Comparison of ENCODE assay signal across 8 mouse cellular contexts in the genomic region with DNA sequence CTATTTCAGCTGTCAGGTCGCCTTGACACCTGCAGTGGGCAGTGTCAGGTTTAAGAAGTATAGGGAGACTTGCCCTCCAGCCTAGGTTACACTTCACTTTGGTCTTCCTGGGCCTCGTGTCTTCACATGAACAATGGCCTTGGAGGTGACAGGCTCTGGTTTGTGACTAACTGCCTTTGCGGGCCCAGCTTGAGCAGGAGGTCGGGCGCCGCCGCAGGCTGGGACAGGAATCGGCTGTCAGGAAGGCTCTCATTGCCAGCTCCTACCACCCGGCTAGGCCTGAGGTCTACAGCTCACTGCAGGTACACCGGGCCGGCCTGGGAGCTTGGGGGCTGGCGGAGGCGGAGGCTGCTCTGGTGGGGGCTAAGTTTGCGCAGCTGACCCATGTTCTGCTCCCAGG. TPM values are rescaled to one million over a fixed set of nuclear protein-coding genes. Genes with fewer than 3 reads are reported as not detected.
DNase-seq lines count a peak whose midpoint lies in the region; ATAC-seq lines count a peak whose summit lies in the region.

No protein-coding gene starts in this region.

- no peaks in the 10 kb centered on the region for H3K27me3 ChIP-seq in heart, embryonic 15.5 days

- H3K4me1 ChIP-seq in heart, embryonic 15.5 days (replicated peaks), result peaks cover 39% of the 10 kb centered on the region

- peak; percentile 28 for ATAC-seq in frontal cortex, adult (ENCODE audit: low TSS enrichment)
- no peak for ATAC-seq in heart, embryonic 15.5 days (replicated peaks; ENCODE audit: insufficient number of reproducible peaks, insufficient read depth, low FRiP score, low read depth)

- no peak for DNase-seq in frontal cortex, postnatal 14 days (ENCODE audit: low spot score in 2 of 2)
- peak; percentile 65 for DNase-seq in T-cell, adult 2 months (ENCODE audit: low spot score)
- peak; percentile 63 for DNase-seq in embryo, embryonic 10.5 days (ENCODE audit: low spot score)
- DNase-seq in kidney, postnatal 25 days, result peak; percentile 69 to 84
- peak; percentile 29 for DNase-seq in lung, postnatal 25 days (ENCODE audit: low spot score)
- peak; percentile 50 for DNase-seq in spleen, adult 12 weeks (ENCODE audit: low spot score)

- no peaks in the 10 kb centered on the region for H3K9me3 ChIP-seq in heart, embryonic 15.5 days (replicated peaks)

- peak overlapping the region; percentile 69 for H3K9ac ChIP-seq in heart, embryonic 15.5 days

- peak overlapping the region; percentile 72 for H3K4me3 ChIP-seq in heart, embryonic 15.5 days

- H3K4me2 ChIP-seq in heart, embryonic 15.5 days, result peak overlapping the region; percentile 81

- WGBS in heart, embryonic 15.5 days, result 15% methylated on average over 14 of the region's 14 CpGs

- H3K27ac ChIP-seq in heart, embryonic 15.5 days, result peak overlapping the region; percentile 91

- H3K36me3 ChIP-seq in heart, embryonic 15.5 days, result peaks cover 7% of the 10 kb centered on the region

RNA-seq across cellular contexts. Expression of a gene that starts 0.9 kb away (rescaled TPM):
- polyA plus RNA-seq in heart, embryonic 15.5 days (2015; fragmentation: Nextera tagmentation; extraction: Ambion mirVana), result 18.2 and 22.3 TPM in 2 replicates

RNA-seq across cellular contexts. Expression of a gene that starts 2.9 kb away (rescaled TPM):
- 67.6 and 75.3 TPM in 2 replicates for polyA plus RNA-seq in heart, embryonic 15.5 days (2015; fragmentation: Nextera tagmentation; extraction: Ambion mirVana)

RNA-seq across cellular contexts. Expression of a gene that starts 17.4 kb away (rescaled TPM):
- polyA plus RNA-seq in heart, embryonic 15.5 days (2015; fragmentation: Nextera tagmentation; extraction: Ambion mirVana), result 1.7 and 4.9 TPM in 2 replicates

Comparison
In these comparisons a context has a peak if more than half of its experiments do, and no peak if none do; other contexts are left out.
1. DNase-seq: peak in T-cell, adult 2 months (single experiment), embryo, embryonic 10.5 days (single experiment), kidney, postnatal 25 days (2 of 2), lung, postnatal 25 days (single experiment) and spleen, adult 12 weeks (single experiment); none in frontal cortex, postnatal 14 days (0 of 2).